Mouse (Mus musculus) gastrocnemius, adult 8-10 months (tissue): Measurements from ENCODE around the gene Got1. TPM values are rescaled to one million over a fixed set of nuclear protein-coding genes. Genes with fewer than 3 reads are reported as not detected.

Experiments used
- total RNA-seq, 4 experiments: library from RNA; stranded (reverse); gene quantifications; 2 replicates each; pipeline ENCODE4 v1.2.4; 2022

The Got1 gene
- total RNA-seq, 4 experiments from 2014 or later = 284 to 461 (median 369) TPM

Other genes with a start within 250 kb of the Got1 start
- gene Hpse2, start 136.2 kb downstream of the Got1 start, total RNA-seq = under 1 TPM in 1 of 4 experiments, not detected in 3; 0.09 TPM
- gene Cnnm1, start 84.2 kb downstream of the Got1 start, total RNA-seq = under 1 TPM in 3 of 4 experiments, not detected in 1; 0.07 to 0.11 (median 0.08) TPM
- gene Nkx2-3, start 87.7 kb upstream of the Got1 start, total RNA-seq = not detected
- 10 to 100 TPM; 26.4 to 36.4 (median 31.5) TPM for gene Slc25a28, start 150.3 kb upstream of the Got1 start, total RNA-seq
- gene Entpd7, start 165.1 kb upstream of the Got1 start, total RNA-seq = 1 to 10 TPM in 2 of 4 experiments, under 1 TPM in 2; 0.67 to 1.1 (median 0.92) TPM
- gene Cutc, start 228.4 kb upstream of the Got1 start, total RNA-seq = 10 to 100 TPM; 15.2 to 22.9 (median 17.6) TPM
- gene Cox15, start 228.4 kb upstream of the Got1 start, total RNA-seq = 10 to 100 TPM; 11.2 to 15.1 (median 13.3) TPM